Mouse (Mus musculus) lung, embryonic 14.5 days (tissue): ENCODE data around the gene Btbd9. TPM values are rescaled to one million over a fixed set of nuclear protein-coding genes. Genes with fewer than 3 reads are reported as not detected.
A peak's percentile ranks its signal among the peaks of the same experiment; 100 is the strongest.

Source experiments
- ATAC-seq: fragments of 200-750 bp; cut with Nextera tagmentation; 2 replicates; pipeline ENCODE4 v1.8.0; 2017; ENCODE audit warnings: mild to moderate bottlenecking, moderate TSS enrichment, moderate library complexity; ENCODE audit not compliant: insufficient read depth
- DNase-seq: peaks from one replicate; pipeline ENCODE4 v3.0.0-alpha.2; 2015
- H3K27ac ChIP-seq: fragments of 300-500 bp; sonication (generic); 2 replicates; pipeline ENCODE4 v1.5.1; 2014; ENCODE audit warnings: low read depth, mild to moderate bottlenecking, moderate library complexity
- H3K27me3 ChIP-seq: fragments of 300-500 bp; sonication (generic); 2 replicates; pipeline ENCODE4 v1.6.1; 2014; ENCODE audit warnings: low read length, control low read depth; ENCODE audit not compliant: insufficient read depth
- H3K36me3 ChIP-seq: fragments of 300-500 bp; sonication (generic); 2 replicates; pipeline ENCODE4 v1.6.1; 2014; ENCODE audit warnings: control low read depth; ENCODE audit not compliant: insufficient read depth
- H3K4me1 ChIP-seq: fragments of 300-500 bp; sonication (generic); 2 replicates; pipeline ENCODE4 v1.6.1; 2014; ENCODE audit warnings: antibody characterized with exemption, control low read depth; ENCODE audit not compliant: insufficient read depth
- H3K4me2 ChIP-seq: fragments of 300-500 bp; sonication (generic); 2 replicates; pipeline ENCODE4 v1.6.1; 2014; ENCODE audit warnings: mild to moderate bottlenecking
- H3K4me3 ChIP-seq: fragments of 300-500 bp; sonication (generic); 2 replicates; pipeline ENCODE4 v1.5.1; 2014; ENCODE audit warnings: low read depth, low read length
- H3K9ac ChIP-seq: fragments of 300-500 bp; sonication (generic); 2 replicates; pipeline ENCODE4 v1.6.1; 2014
- H3K9me3 ChIP-seq: fragments of 300-500 bp; sonication (generic); 2 replicates; pipeline ENCODE4 v1.6.1; 2016; ENCODE audit warnings: low read depth, low read length, control low read depth
- CTCF ChIP-seq: IDR thresholded peaks from 2 replicates; pipeline ENCODE4 v1.5.1; 2016; ENCODE audit warnings: antibody characterized with exemption, low read depth
- WGBS: fragments of 180-500 bp; shearing (Covaris S2); extraction: QIAGEN DNeasy Blood & Tissue Kit; methylation state at CpG from one replicate; pipeline ENCODE4 v1.1.7; 2014; 5-methylcytosine and 5-hydroxymethylcytosine counted together
- polyA plus RNA-seq: library from polyadenylated mRNA; unstranded; fragments of >200 nt; fragmentation: Nextera tagmentation; extraction: Ambion mirVana; gene quantifications from 2 replicates; pipeline ENCODE4 v1.2.1, GENCODE M21; 2014

Gene Btbd9
- polyA plus RNA-seq, 1 experiment from 2014 or later: 51.8 TPM

GRCm38 (mm10) chr17:30558623-30559022, 17.7 kb downstream of the Btbd9 start:
- ATAC-seq: no peak
- no peak for TF ChIP-seq CTCF
- 78% methylated on average over 2 of the region's 2 CpGs for WGBS

GRCm38 (mm10) chr17:30556512-30556911, 19.8 kb downstream of the Btbd9 start:
- 74% methylated on average over 3 of the region's 3 CpGs for WGBS
- no peak overlapping the region for H3K9ac ChIP-seq
- no peak overlapping the region for H3K4me2 ChIP-seq
- no peaks in the 10 kb centered on the region for H3K4me1 ChIP-seq
- H3K9me3 ChIP-seq: no peaks in the 10 kb centered on the region
- H3K36me3 ChIP-seq: no peaks in the 10 kb centered on the region
- H3K27me3 ChIP-seq: no peaks in the 10 kb centered on the region
- no peak for TF ChIP-seq CTCF
- no peak overlapping the region for H3K4me3 ChIP-seq
- no peak overlapping the region for H3K27ac ChIP-seq
- ATAC-seq (no peak), DNase-seq (no peak)

More at GRCm38 (mm10) chr17:30558623-30559022, 17.7 kb downstream of the Btbd9 start:
- Histone ChIP-seq H3K4me1 (no peaks in the 10 kb centered on the region), H3K27me3 (no peaks in the 10 kb centered on the region), H3K4me3 (no peak overlapping the region), H3K27ac (no peak overlapping the region), H3K9me3 (no peaks in the 10 kb centered on the region), H3K4me2 (no peak overlapping the region), H3K9ac (no peak overlapping the region), H3K36me3 (no peaks in the 10 kb centered on the region)
- DNase-seq: no peak

DNA sequence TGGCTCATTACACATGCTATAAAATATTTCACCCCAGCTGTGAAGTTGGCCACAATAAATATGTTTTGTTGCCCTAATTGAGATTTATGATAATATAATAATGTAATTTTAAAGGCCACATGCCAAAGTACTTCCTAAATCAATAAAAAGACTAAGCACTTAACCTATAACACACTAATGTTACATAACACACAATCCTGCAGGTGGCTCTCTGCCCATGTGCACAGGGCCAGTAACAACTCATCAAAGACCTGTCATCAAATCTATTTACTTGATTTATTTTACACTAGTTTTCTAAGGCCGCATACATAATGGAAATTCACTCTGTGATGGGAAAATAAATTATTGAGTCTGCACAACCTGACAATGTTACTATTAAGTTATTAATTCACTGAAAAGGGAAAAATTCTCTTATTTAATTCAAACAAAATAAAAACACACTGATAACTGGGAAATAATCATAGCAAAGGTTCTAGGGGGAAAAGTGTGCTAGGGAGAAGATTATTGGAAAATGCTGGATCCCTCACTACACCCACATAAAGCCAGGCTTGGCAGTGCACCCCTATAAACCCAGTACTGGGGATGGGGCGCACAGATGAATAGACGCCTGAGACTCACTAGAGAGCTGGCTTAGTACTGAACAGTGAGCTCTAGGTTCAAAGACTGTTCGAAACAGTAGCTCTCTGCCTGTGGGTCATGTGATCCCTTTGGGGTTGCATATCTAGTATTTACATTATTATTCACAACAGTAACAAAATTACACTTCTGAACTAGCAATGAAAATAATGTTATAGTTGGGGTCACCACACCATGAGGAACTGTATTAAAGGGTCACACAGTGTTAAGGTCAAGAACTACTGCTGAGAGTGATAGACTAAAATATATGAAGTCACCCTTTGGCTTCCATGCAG, 23.0 kb downstream of the Btbd9 start:
- H3K27me3 ChIP-seq: no peaks in the 10 kb centered on the region
- no peak overlapping the region for H3K4me3 ChIP-seq
- ATAC-seq (no peak), DNase-seq (no peak)
- no peak overlapping the region for H3K27ac ChIP-seq
- no peaks in the 10 kb centered on the region for H3K36me3 ChIP-seq
- TF ChIP-seq CTCF: no peak
- H3K4me2 ChIP-seq: no peak overlapping the region
- peaks cover 7% of the 10 kb centered on the region for H3K4me1 ChIP-seq
- no peaks in the 10 kb centered on the region for H3K9me3 ChIP-seq
- H3K9ac ChIP-seq: no peak overlapping the region
- WGBS: 78% methylated on average over 4 of the region's 4 CpGs

- Histone ChIP-seq H3K4me2 (peak overlapping the region; percentile 32; the same call in 1 of the 2 replicates), H3K9ac (no peak overlapping the region), H3K27ac (peak overlapping the region; percentile 95), H3K36me3 (no peaks in the 10 kb centered on the region), H3K9me3 (no peaks in the 10 kb centered on the region), H3K4me1 (peaks cover 12% of the 10 kb centered on the region), H3K4me3 (no peak overlapping the region), H3K27me3 (no peaks in the 10 kb centered on the region)
- no peak for TF ChIP-seq CTCF
- peak; percentile 82 for ATAC-seq
- peak; percentile 78 for DNase-seq
- 6% methylated on average over 1 of the region's 1 CpGs for WGBS
These were observed 25.5 kb downstream of the Btbd9 start for GRCm38 (mm10) chr17:30550774-30551107.

DNA sequence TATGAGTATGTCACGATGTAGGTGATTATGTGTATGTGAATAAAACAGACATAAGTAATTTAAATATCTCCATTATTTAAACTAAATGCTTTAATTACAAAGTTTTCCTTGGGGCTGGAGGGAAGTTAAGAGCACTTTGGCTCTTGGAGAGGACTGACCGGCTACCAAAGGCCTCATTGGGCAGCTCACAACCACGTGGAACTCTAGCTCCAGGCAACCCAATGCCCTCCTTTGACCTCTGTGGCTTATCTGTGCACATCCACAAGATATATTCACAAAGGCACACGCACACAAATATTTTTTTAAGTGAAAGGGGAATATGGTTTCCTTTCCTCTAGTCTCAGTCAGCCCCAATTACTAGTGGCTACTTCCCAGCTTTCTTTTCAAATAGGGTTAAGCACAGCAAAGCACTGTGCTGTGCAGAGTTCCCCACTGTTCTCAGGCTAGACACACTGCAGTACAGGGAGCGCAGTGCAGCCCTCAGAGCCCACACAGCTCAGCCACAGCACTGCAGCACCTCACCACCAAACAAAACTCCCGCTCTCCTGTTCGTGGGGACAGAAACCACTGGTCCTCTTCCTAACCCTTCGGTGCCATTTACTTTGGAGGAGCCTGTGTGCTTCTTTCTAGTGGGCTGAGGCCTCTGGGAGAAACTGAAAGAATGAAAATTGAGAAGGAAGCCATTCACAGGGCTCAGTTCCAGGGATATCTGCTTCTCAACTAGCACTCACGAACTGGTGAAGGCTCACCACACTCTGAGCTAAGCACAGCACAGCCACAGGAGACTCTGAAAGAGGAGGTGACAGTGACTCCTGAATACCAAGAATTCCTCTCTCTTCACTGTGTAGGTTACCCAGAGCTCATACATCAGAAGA, 26.2 kb downstream of the Btbd9 start:
- ATAC-seq: peak; percentile 69
- no peaks in the 10 kb centered on the region for H3K9me3 ChIP-seq
- no peak overlapping the region for H3K4me3 ChIP-seq
- no peak for TF ChIP-seq CTCF
- H3K4me2 ChIP-seq: peak overlapping the region; percentile 32
- peaks cover 12% of the 10 kb centered on the region for H3K4me1 ChIP-seq
- no peaks in the 10 kb centered on the region for H3K36me3 ChIP-seq
- DNase-seq: peak; percentile 41
- peak overlapping the region; percentile 6; the same call in 1 of the 2 replicates for H3K9ac ChIP-seq
- 30% methylated on average over 9 of the region's 9 CpGs for WGBS
- peak overlapping the region; percentile 95 for H3K27ac ChIP-seq
- no peaks in the 10 kb centered on the region for H3K27me3 ChIP-seq

GRCm38 (mm10) chr17:30539098-30539497, 37.2 kb downstream of the Btbd9 start:
- Histone ChIP-seq H3K4me3 (no peak overlapping the region), H3K4me1 (peaks cover 4% of the 10 kb centered on the region; the same call in 1 of the 2 replicates), H3K36me3 (no peaks in the 10 kb centered on the region), H3K27me3 (no peaks in the 10 kb centered on the region), H3K4me2 (no peak overlapping the region), H3K27ac (peak overlapping the region; percentile 42; the same call in 1 of the 2 replicates), H3K9ac (no peak overlapping the region), H3K9me3 (no peaks in the 10 kb centered on the region)
- ATAC-seq (peak; percentile 63), DNase-seq (peak; percentile 57)
- TF ChIP-seq CTCF: no peak
- WGBS: 18% methylated on average over 8 of the region's 8 CpGs

DNA sequence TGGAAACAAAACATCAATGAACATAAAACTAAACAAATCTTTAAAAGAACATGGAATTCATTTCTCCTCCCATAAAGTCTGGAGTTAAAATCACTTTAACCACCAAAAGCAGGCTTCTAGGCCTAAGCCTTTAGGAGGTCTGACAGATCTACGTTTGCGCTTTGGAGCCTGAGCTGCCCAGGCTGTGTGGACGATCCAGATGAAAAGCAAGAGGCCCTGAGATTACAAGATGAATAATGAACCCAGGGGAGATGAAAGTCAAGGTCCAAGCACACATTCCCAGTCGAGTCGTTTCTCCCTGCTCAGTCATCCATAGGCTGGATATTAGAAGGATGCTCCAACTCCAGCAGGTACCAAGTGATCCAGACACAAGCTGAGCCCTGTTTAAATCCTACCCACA, 39.6 kb downstream of the Btbd9 start:
- H3K36me3 ChIP-seq: no peaks in the 10 kb centered on the region
- H3K27me3 ChIP-seq: no peaks in the 10 kb centered on the region
- H3K9me3 ChIP-seq: no peaks in the 10 kb centered on the region
- no peak overlapping the region for H3K27ac ChIP-seq
- TF ChIP-seq CTCF: no peak
- no peak overlapping the region for H3K9ac ChIP-seq
- DNase-seq (no peak), ATAC-seq (no peak)
- H3K4me3 ChIP-seq: no peak overlapping the region
- peaks cover 4% of the 10 kb centered on the region; the same call in 1 of the 2 replicates for H3K4me1 ChIP-seq
- no peak overlapping the region for H3K4me2 ChIP-seq
- 57% methylated on average over 5 of the region's 5 CpGs for WGBS
